Mouse (Mus musculus) intestine, embryonic 15.5 days (tissue): ENCODE results near the gene Sbf2. TPM values are rescaled to one million over a fixed set of nuclear protein-coding genes. Genes with fewer than 3 reads are reported as not detected.
A peak's percentile ranks its signal among the peaks of the same experiment; 100 is the strongest.
"Not testable (repeated sequence)": the region's sequence is repeated elsewhere in the genome, so short reads cannot be mapped to it uniquely, and the experiment has no call there.

ENCODE experiments used
- ATAC-seq: fragments of 200-750 bp; cut with Nextera tagmentation; 2 replicates; pipeline ENCODE4 v1.8.0; 2017; ENCODE audit warnings: moderate TSS enrichment, moderate library complexity
- H3K27ac ChIP-seq: fragments of 300-500 bp; sonication (generic); 2 replicates; pipeline ENCODE4 v1.5.1; 2015; ENCODE audit warnings: mild to moderate bottlenecking, inconsistent platforms
- H3K27me3 ChIP-seq: fragments of 300-500 bp; sonication (generic); replicated peaks from 2 replicates; pipeline ENCODE4 v1.6.1; 2015; ENCODE audit warnings: inconsistent platforms
- H3K36me3 ChIP-seq: fragments of 300-500 bp; sonication (generic); 2 replicates; pipeline ENCODE4 v1.6.1; 2015; ENCODE audit warnings: inconsistent platforms
- H3K4me1 ChIP-seq: fragments of 300-500 bp; sonication (generic); replicated peaks from 2 replicates; pipeline ENCODE4 v1.6.1; 2015; ENCODE audit warnings: inconsistent platforms
- H3K4me2 ChIP-seq: fragments of 300-500 bp; sonication (generic); replicated peaks from 2 replicates; pipeline ENCODE4 v1.6.1; 2015; ENCODE audit warnings: mild to moderate bottlenecking, inconsistent platforms
- H3K4me3 ChIP-seq: fragments of 300-500 bp; sonication (generic); replicated peaks from 2 replicates; pipeline ENCODE4 v1.5.1; 2015; ENCODE audit warnings: inconsistent platforms
- H3K9ac ChIP-seq: fragments of 300-500 bp; sonication (generic); 2 replicates; pipeline ENCODE4 v1.6.1; 2015; ENCODE audit warnings: inconsistent platforms
- H3K9me3 ChIP-seq: fragments of 300-500 bp; sonication (generic); 2 replicates; pipeline ENCODE4 v1.6.1; 2016; ENCODE audit warnings: inconsistent platforms
- WGBS: fragments of 180-500 bp; shearing (Covaris S2); methylation state at CpG from one replicate; pipeline ENCODE4 v1.1.7; 2015; 5-methylcytosine and 5-hydroxymethylcytosine counted together
- polyA plus RNA-seq: library from polyadenylated mRNA; unstranded; fragments of >200 nt; fragmentation: Nextera tagmentation; extraction: Ambion mirVana; gene quantifications from 2 replicates; pipeline ENCODE4 v1.2.1, GENCODE M21; 2015

The Sbf2 gene
- polyA plus RNA-seq, 1 experiment from 2014 or later, result 33.7 TPM

DNA sequence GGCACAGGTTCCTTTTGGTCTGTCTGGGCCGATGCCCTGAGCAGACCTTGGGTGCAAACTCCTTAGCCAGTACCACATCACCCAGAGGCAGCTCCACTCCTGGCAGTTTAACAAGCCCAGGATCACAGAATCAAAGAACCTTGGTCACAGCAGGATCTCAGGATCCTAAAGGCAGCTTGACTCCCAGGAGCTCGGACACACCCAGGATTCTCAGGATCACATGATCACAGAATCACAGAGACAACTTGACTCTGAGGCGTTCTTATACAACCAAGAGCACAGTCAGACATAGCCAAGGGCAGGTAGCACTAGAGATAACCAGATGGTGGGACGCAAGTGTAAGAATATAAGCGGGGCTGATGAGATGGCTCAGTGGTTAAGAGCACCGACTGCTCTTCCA lies 71.4 kb downstream of the Sbf2 start:
- no peaks in the 10 kb centered on the region for H3K4me1 ChIP-seq
- no peak overlapping the region for H3K9ac ChIP-seq
- no peak for ATAC-seq
- no peaks in the 10 kb centered on the region for H3K27me3 ChIP-seq
- H3K9me3 ChIP-seq, result no peaks in the 10 kb centered on the region
- no peak overlapping the region for H3K4me2 ChIP-seq
- no peaks in the 10 kb centered on the region for H3K36me3 ChIP-seq
- no peak overlapping the region for H3K4me3 ChIP-seq
- 88% methylated on average over 6 of the region's 6 CpGs for WGBS
- H3K27ac ChIP-seq, result no peak overlapping the region

DNA sequence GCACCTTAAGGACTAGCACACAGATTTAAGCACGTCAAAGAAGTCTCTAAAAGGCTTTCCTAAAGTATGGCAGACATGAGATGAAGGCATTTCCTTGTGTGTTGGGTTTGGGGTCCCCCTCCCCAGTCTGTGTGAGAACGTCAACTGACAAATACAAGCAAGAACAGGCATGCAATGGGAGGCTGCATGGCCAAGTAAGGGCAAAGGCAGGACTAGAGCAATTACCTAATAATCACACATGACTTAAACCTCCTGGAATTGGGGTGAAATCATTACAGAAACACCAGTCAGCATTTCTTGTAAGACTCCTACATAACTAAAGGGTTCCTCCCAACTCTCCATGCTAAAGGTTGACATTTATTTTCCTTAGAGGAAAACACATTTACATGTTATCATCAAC lies 75.5 kb downstream of the Sbf2 start:
- Histone ChIP-seq H3K27me3 (no peaks in the 10 kb centered on the region), H3K27ac (no peak overlapping the region), H3K9me3 (no peaks in the 10 kb centered on the region), H3K36me3 (no peaks in the 10 kb centered on the region), H3K4me2 (no peak overlapping the region), H3K4me1 (no peaks in the 10 kb centered on the region), H3K9ac (no peak overlapping the region), H3K4me3 (no peak overlapping the region)
- ATAC-seq, result no peak
- 60% methylated on average over 2 of the region's 2 CpGs for WGBS

DNA sequence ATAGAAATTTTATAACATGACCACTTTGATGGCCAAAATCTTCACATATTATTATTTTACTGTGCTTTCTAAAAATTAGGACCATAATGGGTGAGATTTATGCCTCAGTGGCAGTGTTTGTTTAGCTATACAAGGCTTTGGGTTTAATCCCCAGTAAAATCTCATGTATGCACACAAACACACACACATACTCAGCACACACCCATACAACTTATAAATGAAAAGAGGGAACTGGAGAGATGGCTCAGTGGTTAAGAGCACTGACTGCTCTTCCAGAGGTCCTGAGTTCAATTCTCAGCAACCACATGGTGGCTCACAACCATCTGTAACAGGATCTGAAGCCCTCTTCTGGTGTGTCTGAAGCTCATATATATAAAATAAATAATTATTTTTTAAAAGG lies 84.4 kb downstream of the Sbf2 start:
- H3K27me3 ChIP-seq, H3K36me3 ChIP-seq, H3K27ac ChIP-seq: not testable (repeated sequence)

DNA sequence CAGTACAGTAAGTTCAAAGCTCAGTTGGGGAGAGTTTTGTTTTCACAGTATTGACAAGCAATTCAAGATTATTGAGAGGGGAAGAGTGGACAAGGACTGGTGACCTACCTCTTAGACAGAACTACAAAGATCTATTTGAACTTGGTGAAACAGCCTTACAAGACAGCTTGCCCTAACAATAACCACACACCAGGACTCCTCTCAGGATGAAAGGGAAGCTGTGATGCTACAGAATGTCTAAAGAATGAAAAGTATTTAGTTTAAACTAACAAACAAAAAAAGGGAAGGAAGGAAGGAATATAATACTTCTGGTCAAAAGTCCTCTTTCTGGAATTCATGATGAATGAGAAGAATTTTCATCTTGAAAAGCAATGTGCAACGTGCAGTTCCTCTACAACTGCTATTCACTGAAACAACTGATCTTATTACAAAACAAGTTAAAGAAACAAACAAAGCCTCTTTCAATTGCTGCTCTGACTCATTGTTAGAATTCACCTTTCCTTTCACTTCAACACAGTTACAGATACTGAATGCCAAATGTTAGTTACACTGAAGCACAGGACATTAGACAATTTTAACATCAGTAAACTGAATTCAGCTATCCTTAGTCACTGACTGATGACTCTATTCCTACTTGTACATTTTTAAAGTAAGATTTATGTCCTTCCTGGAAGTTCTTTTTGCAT lies 89.5 kb downstream of the Sbf2 start:
- Histone ChIP-seq H3K4me3 (no peak overlapping the region), H3K9ac (no peak overlapping the region)
- WGBS, result 49% methylated on average over 1 of the region's 1 CpGs

More for the DNA sequence above, 84.4 kb downstream of the Sbf2 start:
- not testable (repeated sequence) for H3K4me2 ChIP-seq, ATAC-seq, H3K4me3 ChIP-seq, H3K9me3 ChIP-seq, H3K4me1 ChIP-seq, H3K9ac ChIP-seq

DNA sequence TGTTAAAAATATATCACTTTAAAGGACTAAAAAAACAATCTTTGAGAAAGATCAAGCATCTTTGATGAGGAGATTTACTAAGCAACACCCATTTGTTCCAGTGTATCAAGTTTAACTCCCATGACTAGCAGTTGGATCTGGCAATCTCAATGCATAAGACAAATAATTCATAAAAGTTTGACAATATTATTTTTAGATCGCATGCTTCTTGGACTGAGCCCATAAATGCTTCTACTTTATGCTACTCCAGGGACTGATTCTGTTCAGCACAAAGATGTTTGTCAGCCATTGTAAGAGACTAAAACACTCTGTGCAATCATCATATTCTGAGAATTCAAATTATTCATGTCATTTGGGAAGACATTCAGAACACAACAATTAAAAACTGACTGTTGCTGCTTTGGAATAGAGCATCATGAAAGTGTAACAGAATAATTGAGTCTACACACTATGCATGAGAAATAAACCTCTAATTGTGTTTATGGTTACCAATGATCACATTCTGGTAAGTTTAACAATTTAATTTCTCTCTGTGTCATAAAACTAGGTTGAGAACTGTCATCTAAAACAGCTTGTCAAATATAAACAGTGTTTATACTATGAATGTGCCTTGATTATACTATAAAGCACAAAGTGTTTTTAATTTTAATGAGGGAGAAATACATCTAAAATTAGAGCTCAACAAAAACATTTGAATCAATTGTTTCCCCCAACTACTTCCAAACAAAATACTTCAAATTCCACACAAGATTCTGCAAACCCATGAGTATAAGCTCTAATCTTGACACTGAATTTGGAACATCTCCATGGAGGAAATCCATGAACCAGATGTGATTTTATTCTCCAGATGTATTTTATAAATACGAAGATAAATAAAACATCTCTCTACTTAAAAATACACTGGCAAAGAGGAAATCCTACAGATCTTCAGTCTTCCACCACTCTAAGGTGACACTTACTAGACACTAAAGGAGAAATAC lies 98.2 kb downstream of the Sbf2 start:
- Histone ChIP-seq H3K9me3 (no peaks in the 10 kb centered on the region), H3K9ac (no peak overlapping the region), H3K4me2 (no peak overlapping the region), H3K27ac (no peak overlapping the region), H3K27me3 (no peaks in the 10 kb centered on the region), H3K4me3 (no peak overlapping the region), H3K4me1 (no peaks in the 10 kb centered on the region), H3K36me3 (no peaks in the 10 kb centered on the region)
- WGBS, result 38% methylated on average over 2 of the region's 2 CpGs
- peak; percentile 31; the same call in 1 of the 2 replicates for ATAC-seq

More for the DNA sequence above, 89.5 kb downstream of the Sbf2 start:
- Histone ChIP-seq H3K27me3 (no peaks in the 10 kb centered on the region), H3K9me3 (no peaks in the 10 kb centered on the region), H3K27ac (no peak overlapping the region), H3K36me3 (no peaks in the 10 kb centered on the region), H3K4me2 (no peak overlapping the region), H3K4me1 (no peaks in the 10 kb centered on the region)
- no peak for ATAC-seq

DNA sequence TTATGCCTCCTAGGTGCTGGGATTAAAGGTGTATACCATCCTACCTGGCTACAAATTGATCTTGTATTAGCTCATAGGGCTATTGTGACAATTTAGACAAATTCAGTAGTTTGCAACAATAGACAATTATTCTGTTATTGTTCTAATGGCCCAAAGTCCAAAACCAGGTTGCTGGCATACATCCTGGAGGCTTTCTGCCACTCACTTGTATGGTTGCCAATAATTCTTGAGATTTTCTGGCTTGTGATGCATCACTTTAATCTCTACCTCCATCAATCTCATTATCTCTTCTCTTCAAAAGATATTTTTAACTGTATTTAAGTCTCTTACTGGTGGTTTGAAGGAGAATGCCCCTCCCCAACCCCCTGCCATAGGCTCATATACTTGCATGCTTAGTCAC lies 100.6 kb downstream of the Sbf2 start:
- no peak overlapping the region for H3K27ac ChIP-seq
- H3K36me3 ChIP-seq, result no peaks in the 10 kb centered on the region
- H3K4me2 ChIP-seq, result no peak overlapping the region
- H3K4me1 ChIP-seq, result no peaks in the 10 kb centered on the region
- no peak for ATAC-seq
- H3K9me3 ChIP-seq, result no peaks in the 10 kb centered on the region
- H3K4me3 ChIP-seq, result no peak overlapping the region
- H3K9ac ChIP-seq, result no peak overlapping the region
- H3K27me3 ChIP-seq, result no peaks in the 10 kb centered on the region

DNA sequence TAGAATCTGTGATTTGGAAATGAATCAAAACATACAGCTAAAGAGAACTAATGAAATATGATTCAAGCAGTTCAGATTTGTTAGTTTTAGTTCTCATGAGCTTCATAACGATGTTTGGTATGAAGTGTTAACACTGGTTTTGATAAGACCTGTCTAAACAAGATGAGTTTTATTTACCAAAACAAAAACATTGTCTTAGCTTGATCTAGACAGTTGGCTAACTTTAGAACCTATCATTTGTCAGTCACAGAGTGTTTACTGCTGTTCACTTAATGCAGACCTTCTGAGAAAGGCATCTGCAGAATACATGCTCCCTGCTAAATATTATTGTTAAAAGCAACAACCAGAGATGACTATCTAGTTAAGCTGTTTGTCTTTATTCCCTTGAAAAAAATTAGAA lies 116.1 kb downstream of the Sbf2 start:
- H3K27ac ChIP-seq, result no peak overlapping the region
- no peaks in the 10 kb centered on the region for H3K4me1 ChIP-seq
- ATAC-seq, result no peak
- no peak overlapping the region for H3K9ac ChIP-seq
- no peaks in the 10 kb centered on the region for H3K27me3 ChIP-seq
- no peaks in the 10 kb centered on the region for H3K9me3 ChIP-seq
- no peak overlapping the region for H3K4me3 ChIP-seq
- no peak overlapping the region for H3K4me2 ChIP-seq
- 70% methylated on average over 1 of the region's 1 CpGs for WGBS
- no peaks in the 10 kb centered on the region for H3K36me3 ChIP-seq

DNA sequence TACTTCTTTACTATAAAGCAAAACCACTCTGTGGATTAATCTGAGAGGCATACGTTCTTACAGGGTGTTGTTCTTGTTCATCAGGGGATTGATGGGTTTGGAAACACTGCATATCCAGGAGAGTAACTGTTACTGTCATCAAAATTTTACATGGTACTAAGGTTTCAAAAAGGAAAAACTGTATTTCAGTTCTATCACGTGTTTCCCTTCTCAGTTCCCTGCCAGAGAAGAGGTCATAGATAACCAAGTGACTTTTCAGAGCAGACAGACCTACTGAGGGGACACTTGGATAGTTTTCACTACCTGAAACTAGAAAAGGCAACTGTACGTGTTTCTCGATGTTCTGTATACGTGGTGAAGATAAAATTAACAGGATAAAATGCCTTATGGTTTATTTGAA lies 123.7 kb downstream of the Sbf2 start:
- WGBS, result 81% methylated on average over 5 of the region's 5 CpGs
- Histone ChIP-seq H3K4me3 (no peak overlapping the region), H3K36me3 (no peaks in the 10 kb centered on the region), H3K27ac (no peak overlapping the region), H3K4me1 (no peaks in the 10 kb centered on the region), H3K4me2 (no peak overlapping the region), H3K9ac (no peak overlapping the region), H3K27me3 (no peaks in the 10 kb centered on the region), H3K9me3 (no peaks in the 10 kb centered on the region)
- ATAC-seq, result no peak

DNA sequence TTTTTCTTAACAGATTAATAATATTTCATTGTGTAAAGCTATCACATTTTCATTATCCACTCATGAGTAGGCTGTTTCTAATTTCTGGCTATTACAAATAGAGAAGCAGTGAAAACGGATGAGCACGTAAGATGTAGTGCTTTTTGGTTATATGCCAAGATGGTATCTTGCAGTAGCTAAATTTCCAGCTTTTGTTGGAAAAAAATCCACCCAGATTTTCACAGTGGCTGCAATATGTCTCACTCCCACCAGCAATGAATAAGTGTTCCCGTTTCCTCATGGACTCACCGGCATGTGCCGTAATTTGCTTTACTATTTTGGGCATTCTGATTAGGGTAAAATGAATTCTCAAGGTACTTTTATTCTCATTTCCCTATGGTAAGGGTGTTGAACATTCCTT lies 129.7 kb downstream of the Sbf2 start:
- H3K4me1 ChIP-seq, result no peaks in the 10 kb centered on the region
- no peak overlapping the region for H3K9ac ChIP-seq
- 78% methylated on average over 5 of the region's 5 CpGs for WGBS
- no peaks in the 10 kb centered on the region for H3K9me3 ChIP-seq
- no peak for ATAC-seq
- no peak overlapping the region for H3K4me2 ChIP-seq
- no peaks in the 10 kb centered on the region for H3K27me3 ChIP-seq
- H3K27ac ChIP-seq, result no peak overlapping the region
- no peak overlapping the region for H3K4me3 ChIP-seq
- H3K36me3 ChIP-seq, result no peaks in the 10 kb centered on the region

DNA sequence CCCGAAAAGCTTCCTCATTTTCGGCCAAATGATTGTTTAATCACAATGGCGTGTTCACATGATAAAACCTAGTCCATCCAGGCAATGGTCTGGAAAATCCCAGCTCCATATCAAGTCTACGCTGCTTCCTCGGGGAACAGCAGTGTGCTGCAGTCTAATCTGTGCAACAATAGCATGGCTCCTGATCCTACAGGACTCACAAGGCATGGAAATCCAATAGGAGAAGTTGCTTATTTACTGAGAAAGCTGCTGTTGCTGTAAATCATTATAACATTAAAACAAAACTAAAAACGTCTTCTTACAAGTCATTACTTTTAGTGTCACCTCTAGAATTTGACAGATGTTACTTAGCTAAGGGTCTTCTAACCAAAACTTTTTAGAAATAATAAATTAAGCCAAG lies 143.7 kb downstream of the Sbf2 start:
- H3K27ac ChIP-seq, result no peak overlapping the region
- H3K9ac ChIP-seq, result no peak overlapping the region
- no peaks in the 10 kb centered on the region for H3K27me3 ChIP-seq

DNA sequence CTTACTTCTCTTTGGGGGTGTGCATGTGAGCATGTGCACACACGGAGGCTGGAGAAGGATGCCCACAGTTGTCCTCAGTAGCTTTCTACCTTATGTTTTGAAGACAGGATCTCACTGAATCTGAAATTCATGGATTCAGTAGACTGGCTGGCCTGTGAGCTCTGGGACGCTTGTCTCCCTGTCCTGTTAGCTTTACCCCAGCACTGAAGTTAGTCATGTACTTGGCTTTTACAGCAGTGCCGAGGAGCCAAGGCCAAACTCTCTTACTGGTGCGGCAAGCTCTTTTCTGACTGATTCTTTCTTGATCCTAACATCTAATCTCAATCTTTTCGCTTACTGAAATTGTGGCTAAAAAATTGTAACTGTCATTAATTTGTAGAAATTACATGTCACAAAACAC lies 151.3 kb downstream of the Sbf2 start:
- Histone ChIP-seq H3K4me1 (no peaks in the 10 kb centered on the region), H3K9me3 (no peaks in the 10 kb centered on the region), H3K9ac (no peak overlapping the region), H3K36me3 (no peaks in the 10 kb centered on the region), H3K4me2 (no peak overlapping the region), H3K4me3 (no peak overlapping the region), H3K27ac (no peak overlapping the region), H3K27me3 (no peaks in the 10 kb centered on the region)
- 70% methylated on average over 5 of the region's 5 CpGs for WGBS
- no peak for ATAC-seq

More for the DNA sequence above, 143.7 kb downstream of the Sbf2 start:
- no peaks in the 10 kb centered on the region for H3K9me3 ChIP-seq
- H3K4me2 ChIP-seq, result no peak overlapping the region
- 75% methylated on average over 6 of the region's 6 CpGs for WGBS
- ATAC-seq, result no peak
- H3K4me1 ChIP-seq, result no peaks in the 10 kb centered on the region
- no peak overlapping the region for H3K4me3 ChIP-seq
- H3K36me3 ChIP-seq, result no peaks in the 10 kb centered on the region

DNA sequence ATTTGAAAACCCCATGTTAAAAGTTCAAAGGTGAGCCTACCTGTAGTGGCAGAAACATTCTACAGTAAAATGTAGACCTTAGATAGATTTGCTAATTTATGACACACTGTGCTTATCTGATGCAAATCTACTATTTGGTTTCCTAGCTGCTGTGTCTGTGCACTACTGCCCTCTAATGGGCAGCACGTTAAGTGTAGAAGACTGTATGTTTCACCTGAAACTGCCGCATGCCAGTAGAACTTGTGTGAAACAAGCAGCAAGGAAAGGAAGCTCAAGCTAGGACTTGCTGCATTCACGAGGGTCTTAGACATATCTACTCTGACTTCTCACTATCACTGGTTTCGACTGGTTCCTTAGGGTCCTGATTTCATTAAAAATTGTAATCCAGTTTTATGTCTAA lies 182.4 kb downstream of the Sbf2 start:
- ATAC-seq, result peak; percentile 25; the same call in 1 of the 2 replicates
- WGBS, result 20% methylated on average over 4 of the region's 4 CpGs
- no peak overlapping the region for H3K4me3 ChIP-seq
- H3K27ac ChIP-seq, result no peak overlapping the region
- H3K36me3 ChIP-seq, result no peaks in the 10 kb centered on the region
- no peaks in the 10 kb centered on the region for H3K9me3 ChIP-seq
- H3K9ac ChIP-seq, result no peak overlapping the region
- no peak overlapping the region for H3K4me2 ChIP-seq
- H3K27me3 ChIP-seq, result no peaks in the 10 kb centered on the region
- H3K4me1 ChIP-seq, result no peaks in the 10 kb centered on the region

DNA sequence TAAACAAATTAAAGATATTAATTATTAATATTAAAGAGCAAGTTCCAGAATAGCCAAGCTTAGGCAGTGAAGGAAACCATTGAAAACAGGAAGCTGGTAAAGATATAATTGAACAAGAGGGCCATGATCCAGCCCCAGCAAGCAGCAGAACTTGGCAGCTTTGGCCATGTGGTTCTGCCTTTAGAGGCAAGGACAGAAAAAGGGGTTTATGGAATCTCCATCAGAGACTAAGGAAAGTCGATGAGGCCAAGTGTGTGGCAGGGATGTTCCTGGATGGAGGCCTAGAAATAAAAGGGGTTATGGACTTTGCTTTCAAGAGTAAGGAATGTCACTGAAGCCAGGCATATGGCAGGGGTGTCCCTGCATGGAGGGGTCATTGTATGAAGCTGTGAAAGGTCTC lies 198.4 kb downstream of the Sbf2 start:
- H3K4me2 ChIP-seq, result no peak overlapping the region
- no peak for ATAC-seq
- H3K27ac ChIP-seq, result no peak overlapping the region
- no peaks in the 10 kb centered on the region for H3K4me1 ChIP-seq
- 74% methylated on average over 1 of the region's 1 CpGs for WGBS
- no peak overlapping the region for H3K4me3 ChIP-seq
- no peaks in the 10 kb centered on the region for H3K9me3 ChIP-seq
- no peaks in the 10 kb centered on the region for H3K36me3 ChIP-seq
- H3K9ac ChIP-seq, result no peak overlapping the region
- H3K27me3 ChIP-seq, result no peaks in the 10 kb centered on the region
